Mouse (Mus musculus): ENCODE results near the gene Fxyd4.

DNA sequence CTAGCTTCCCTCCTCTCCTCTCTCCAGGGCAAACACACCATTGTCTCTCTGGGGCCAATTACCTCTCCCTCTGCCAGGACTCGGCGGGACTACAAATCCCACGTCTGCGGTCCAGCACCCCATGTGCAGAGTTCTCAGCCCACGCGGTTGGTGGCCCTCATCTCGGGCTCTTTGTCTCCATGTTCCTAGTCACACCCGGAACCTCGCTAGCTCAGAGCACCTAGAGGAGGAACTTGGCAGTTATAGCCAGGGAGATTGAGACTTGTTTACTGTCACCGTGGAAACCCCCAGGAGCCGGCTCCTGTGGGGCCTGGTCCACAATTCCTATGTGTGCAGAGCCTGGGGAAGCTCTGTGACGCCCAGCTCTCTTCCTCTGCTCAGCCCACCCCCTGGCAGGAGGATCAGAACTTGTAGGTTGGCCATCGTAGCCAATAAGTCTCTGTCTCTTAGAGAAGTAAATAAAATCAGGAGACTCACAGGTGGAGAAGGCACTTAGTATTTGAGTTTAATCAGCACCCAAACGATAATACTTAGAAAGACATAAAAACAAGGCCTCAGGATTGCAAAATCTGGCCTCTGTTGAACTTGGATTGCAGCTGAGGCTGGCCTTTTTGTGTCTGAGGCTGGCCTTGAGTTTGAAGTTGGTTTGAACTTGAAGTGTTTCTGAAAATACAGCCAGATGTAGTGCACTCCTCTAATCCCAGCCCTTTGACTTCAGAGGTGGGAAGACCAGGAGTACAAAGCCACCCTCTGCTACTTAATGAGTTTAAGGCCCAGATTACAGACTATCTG, 45.9 kb downstream of the Fxyd4 start:
- no peak for TF ChIP-seq CTCF (IDR thresholded peaks at IDR 0.05; ENCODE audit: low read depth, low read length)
- no peak for TF ChIP-seq POLR2A (IDR thresholded peaks at IDR 0.05; ENCODE audit: borderline replicate concordance, low read depth, low read length)
